Mouse (Mus musculus) erythroblast, embryonic 14.5 days (primary cell): ENCODE measurements at regions not wholly inside any gene's neighbourhood (a gene's known extent, or its start where the extent isn't known, plus 50 kb on each side); places are given as distances from the start of the nearest gene placed in this dataset.

Experiments used
- H3K27me3 ChIP-seq: 2 replicates; pipeline ENCODE4 v1.6.1; 2012; ENCODE audit warnings: inconsistent platforms; ENCODE audit not compliant: control insufficient read depth
- H3K36me3 ChIP-seq: 2 replicates; pipeline ENCODE4 v1.6.1; 2012; ENCODE audit warnings: mild to moderate bottlenecking, inconsistent platforms; ENCODE audit not compliant: control insufficient read depth
- H3K4me1 ChIP-seq: 2 replicates; pipeline ENCODE4 v1.6.1; 2012; ENCODE audit warnings: inconsistent platforms; ENCODE audit not compliant: control insufficient read depth
- H3K4me3 ChIP-seq: replicated peaks from 2 replicates; pipeline ENCODE3; 2012; ENCODE audit warnings: moderate library complexity, mild to moderate bottlenecking, inconsistent platforms
- H3K9me3 ChIP-seq: 2 replicates; pipeline ENCODE4 v1.6.1; 2012; ENCODE audit warnings: low read length, inconsistent platforms, mixed read lengths; ENCODE audit not compliant: control insufficient read depth
- GATA1 ChIP-seq: IDR thresholded peaks from 2 replicates; pipeline ENCODE4 v1.6.1; 2012; ENCODE audit warnings: low read length, inconsistent platforms, mixed read lengths
- TAL1 ChIP-seq: IDR thresholded peaks from 3 replicates; pipeline ENCODE4 v1.6.1; 2012; ENCODE audit warnings: low read length, inconsistent platforms, mixed read lengths

GRCm38 (mm10) chr9:69617328-69617727 is 143.4 kb downstream of the Foxb1 start:
- Histone ChIP-seq H3K27me3 (no peaks in the 10 kb centered on the region), H3K4me3 (no peak overlapping the region), H3K36me3 (no peaks in the 10 kb centered on the region), H3K4me1 (no peaks in the 10 kb centered on the region), H3K9me3 (no peaks in the 10 kb centered on the region)
- TF ChIP-seq GATA1 (no peak), TAL1 (no peak)

- no peaks in the 10 kb centered on the region for H3K27me3 ChIP-seq
- TF ChIP-seq GATA1 (no peak), TAL1 (no peak)
- H3K4me1 ChIP-seq, result no peaks in the 10 kb centered on the region
- H3K9me3 ChIP-seq, result no peaks in the 10 kb centered on the region
- H3K36me3 ChIP-seq, result no peaks in the 10 kb centered on the region
- no peak overlapping the region for H3K4me3 ChIP-seq
Observed at GRCm38 (mm10) chr9:69597472-69597871, 144.1 kb downstream of the Anxa2 start.

- Histone ChIP-seq H3K36me3 (no peaks in the 10 kb centered on the region), H3K4me3 (no peak overlapping the region), H3K27me3 (no peaks in the 10 kb centered on the region), H3K9me3 (no peaks in the 10 kb centered on the region), H3K4me1 (no peaks in the 10 kb centered on the region)
- TF ChIP-seq GATA1, result no peak
- no peak for TF ChIP-seq TAL1
Observed at GRCm38 (mm10) chr9:69592329-69593062, 139.1 kb downstream of the Anxa2 start.

- Histone ChIP-seq H3K4me1 (no peaks in the 10 kb centered on the region), H3K27me3 (no peaks in the 10 kb centered on the region), H3K9me3 (no peaks in the 10 kb centered on the region), H3K36me3 (no peaks in the 10 kb centered on the region), H3K4me3 (no peak overlapping the region)
- TF ChIP-seq GATA1 (no peak), TAL1 (no peak)
Observed at GRCm38 (mm10) chr9:69588846-69589245, 135.4 kb downstream of the Anxa2 start.

GRCm38 (mm10) chr9:69587096-69587495 is 133.7 kb downstream of the Anxa2 start:
- H3K9me3 ChIP-seq, result no peaks in the 10 kb centered on the region
- no peaks in the 10 kb centered on the region for H3K4me1 ChIP-seq
- no peak for TF ChIP-seq GATA1
- no peak overlapping the region for H3K4me3 ChIP-seq
- H3K36me3 ChIP-seq, result no peaks in the 10 kb centered on the region
- H3K27me3 ChIP-seq, result no peaks in the 10 kb centered on the region

GRCm38 (mm10) chr9:69581236-69581635 is 127.8 kb downstream of the Anxa2 start:
- Histone ChIP-seq H3K9me3 (no peaks in the 10 kb centered on the region), H3K27me3 (no peaks in the 10 kb centered on the region), H3K36me3 (no peaks in the 10 kb centered on the region), H3K4me1 (no peaks in the 10 kb centered on the region), H3K4me3 (no peak overlapping the region)
- TF ChIP-seq TAL1 (no peak), GATA1 (no peak)

GRCm38 (mm10) chr9:69577661-69578405 is 124.4 kb downstream of the Anxa2 start:
- no peaks in the 10 kb centered on the region for H3K27me3 ChIP-seq
- TF ChIP-seq GATA1 (no peak), TAL1 (no peak)
- H3K4me3 ChIP-seq, result no peak overlapping the region
- no peaks in the 10 kb centered on the region for H3K36me3 ChIP-seq
- H3K9me3 ChIP-seq, result no peaks in the 10 kb centered on the region; the same call in 1 of the 2 replicates
- H3K4me1 ChIP-seq, result no peaks in the 10 kb centered on the region

GRCm38 (mm10) chr9:69575386-69575785 is 122.0 kb downstream of the Anxa2 start:
- Histone ChIP-seq H3K27me3 (no peaks in the 10 kb centered on the region), H3K4me3 (no peak overlapping the region), H3K9me3 (no peaks in the 10 kb centered on the region; the same call in 1 of the 2 replicates), H3K36me3 (no peaks in the 10 kb centered on the region), H3K4me1 (no peaks in the 10 kb centered on the region)
- TF ChIP-seq GATA1, result no peak
- TF ChIP-seq TAL1, result no peak

GRCm38 (mm10) chr9:69568631-69569230 is 115.3 kb downstream of the Anxa2 start:
- no peaks in the 10 kb centered on the region for H3K27me3 ChIP-seq
- TF ChIP-seq GATA1 (no peak), TAL1 (no peak)

More at GRCm38 (mm10) chr9:69568631-69569230, 115.3 kb downstream of the Anxa2 start:
- no peaks in the 10 kb centered on the region for H3K36me3 ChIP-seq
- H3K4me1 ChIP-seq, result no peaks in the 10 kb centered on the region
- H3K9me3 ChIP-seq, result no peaks in the 10 kb centered on the region
- no peak overlapping the region for H3K4me3 ChIP-seq
